Mouse (Mus musculus): Measurements from ENCODE around the gene Adi1. TPM values are rescaled to one million over a fixed set of nuclear protein-coding genes. Genes with fewer than 3 reads are reported as not detected.

Adi1 gene
- total RNA-seq, 2 experiments from 2014 or later, result 32.0 to 36.8 TPM

DNA sequence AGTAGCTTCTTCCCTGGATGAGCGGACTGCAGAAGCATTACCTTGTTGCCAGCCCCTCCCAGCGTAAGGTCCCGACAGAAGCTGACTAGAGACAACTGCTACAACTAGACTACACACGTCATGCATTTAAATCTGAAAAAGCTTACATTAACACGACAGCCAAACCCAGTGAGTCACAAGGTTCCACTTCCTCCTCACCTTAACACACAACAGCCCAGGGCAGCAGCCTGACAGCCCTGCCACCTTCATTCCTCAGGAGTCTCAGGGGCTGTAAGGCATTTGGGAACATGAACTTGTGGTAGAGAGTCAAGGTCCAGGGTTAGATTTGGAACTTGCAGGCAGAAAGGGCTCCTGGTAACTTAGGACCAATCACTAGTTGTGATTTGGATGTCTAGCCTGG is 52.0 kb downstream of the Adi1 start:
- no peak for DNase-seq (ENCODE audit: low spot score in 2 of 2)
- intact Hi-C loops (cut with DNase I), result no loop called here

Small RNAs within 50 kb of the gene (microRNA-seq; reads per million reads assigned to microRNA genes)
- gene Mir6937, result 1.3 reads per million

Other genes starting within 250 kb of the Adi1 start
- gene Dcdc2c, start 122.8 kb upstream of the Adi1 start, total RNA-seq (2021), result 1 to 10 TPM in 1 of 2 experiments, under 1 TPM in 1; 0.79 to 1.1 TPM
- gene Allc, start 92.7 kb upstream of the Adi1 start, total RNA-seq (2021), result 1 to 10 TPM; 1.2 to 1.3 TPM
- under 1 TPM; 0.57 to 0.59 TPM for gene Colec11, start 51.9 kb upstream of the Adi1 start, total RNA-seq (2021)
- gene Rps7, start 39.3 kb upstream of the Adi1 start, total RNA-seq (2021), result 100 to 1,000 TPM; 261 to 290 TPM
- gene Rnaseh1, start 25.6 kb upstream of the Adi1 start, total RNA-seq (2021), result 10 to 100 TPM; 13.4 to 15.2 TPM
- 10 to 100 TPM; 61.3 to 62.7 TPM for gene Trappc12, start 75.2 kb downstream of the Adi1 start, total RNA-seq (2021)
- 10 to 100 TPM; 63.9 to 65.5 TPM for gene Eipr1, start 76.6 kb downstream of the Adi1 start, total RNA-seq (2021)

All from left cerebral cortex, postnatal 36 days (tissue).